Mouse (Mus musculus) cerebellum, adult 2 months (tissue): ENCODE data around the gene Tln2. TPM values are rescaled to one million over a fixed set of nuclear protein-coding genes. Genes with fewer than 3 reads are reported as not detected.
A peak's percentile ranks its signal among the peaks of the same experiment; 100 is the strongest.

Source experiments
- DNase-seq, 2 experiments: peaks; one replicate each; pipeline ENCODE4 v3.0.0; 2021
- H3K27ac ChIP-seq: fragments of 200-500 bp; 2 replicates; pipeline ENCODE4 v1.5.1; 2012; ENCODE audit warnings: low read length, control low read depth, inconsistent platforms; ENCODE audit not compliant: insufficient read depth
- H3K27me3 ChIP-seq: fragments of 200-500 bp; 2 replicates; pipeline ENCODE4 v1.6.1; 2012; ENCODE audit warnings: inconsistent platforms, mild to moderate bottlenecking, low read length, moderate library complexity; ENCODE audit not compliant: control insufficient read depth, insufficient read depth
- H3K4me1 ChIP-seq: fragments of 200-500 bp; 2 replicates; pipeline ENCODE4 v1.6.1; 2011; ENCODE audit warnings: low read length; ENCODE audit not compliant: control insufficient read depth, insufficient read depth
- H3K4me3 ChIP-seq: fragments of 200-500 bp; replicated peaks from 2 replicates; pipeline ENCODE3; 2011; ENCODE audit warnings: mild to moderate bottlenecking, low read depth, low read length, control low read depth; ENCODE audit not compliant: insufficient read depth
- CTCF ChIP-seq: fragments of 200-500 bp; IDR thresholded peaks from 2 replicates; pipeline ENCODE4 v1.5.1; 2011; ENCODE audit warnings: low read depth, mild to moderate bottlenecking, control low read depth, low read length, moderate library complexity, borderline replicate concordance; ENCODE audit not compliant: insufficient read depth
- POLR2A ChIP-seq: fragments of 200-500 bp; IDR thresholded peaks from 2 replicates; pipeline ENCODE4 v1.6.1; 2011; ENCODE audit warnings: low read length, control low read depth, borderline replicate concordance; ENCODE audit not compliant: insufficient read depth
- WGBS: fragments of 180-500 bp; shearing (Covaris S2); methylation state at CpG from one replicate; pipeline ENCODE4 v1.1.7; 2018; 5-methylcytosine and 5-hydroxymethylcytosine counted together
- polyA plus RNA-seq: library from polyadenylated mRNA; depleted of rRNA; stranded (reverse); fragments of >200 nt; gene quantifications from 2 replicates; pipeline ENCODE4 v1.2.3, GENCODE M21; 2012

Gene Tln2
- polyA plus RNA-seq, 1 experiment = 28.7 TPM

GRCm38 (mm10) chr9:67509510-67509909 lies 50.0 kb downstream of the Tln2 start:
- H3K4me1 ChIP-seq = peaks cover 4% of the 10 kb centered on the region; the same call in 1 of the 2 replicates
- TF ChIP-seq POLR2A (no peak), CTCF (no peak)
- H3K27ac ChIP-seq = no peak overlapping the region
- DNase-seq = no peak
- WGBS = 70% methylated on average over 3 of the region's 3 CpGs
- no peaks in the 10 kb centered on the region for H3K27me3 ChIP-seq
- H3K4me3 ChIP-seq = no peak overlapping the region

DNA sequence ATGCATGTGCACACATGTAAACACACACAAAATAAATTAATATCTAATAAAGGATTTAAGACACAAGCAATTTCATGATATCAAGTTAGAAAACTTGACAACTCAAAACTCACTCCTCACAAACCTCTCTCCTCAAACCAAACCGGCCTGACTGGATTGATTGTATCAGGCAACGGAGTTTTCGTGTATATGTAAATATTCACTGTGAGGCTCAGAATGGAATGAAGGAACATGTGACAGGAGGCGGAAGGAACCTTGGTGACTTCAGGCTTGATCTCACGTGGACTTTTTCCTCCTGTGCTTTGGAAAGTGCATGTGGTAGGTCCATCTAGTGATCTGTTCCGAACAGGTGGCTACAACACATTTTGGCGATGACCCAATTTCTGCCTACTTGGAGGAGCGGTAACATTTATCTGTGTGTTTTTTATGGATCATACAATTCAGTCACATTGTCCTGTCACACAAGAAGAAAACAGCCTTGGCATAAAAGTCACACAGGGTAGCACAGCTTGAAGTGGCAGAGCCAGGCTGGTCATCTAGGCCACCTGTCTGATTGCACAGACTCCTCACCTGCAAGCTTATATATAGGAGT lies 54.7 kb downstream of the Tln2 start:
- WGBS = 37% methylated on average over 8 of the region's 8 CpGs

GRCm38 (mm10) chr9:67501801-67502200 lies 57.7 kb downstream of the Tln2 start:
- no peaks in the 10 kb centered on the region; the same call in 1 of the 2 replicates for H3K27me3 ChIP-seq
- no peak overlapping the region for H3K27ac ChIP-seq
- no peak overlapping the region for H3K4me3 ChIP-seq
- no peak for DNase-seq
- peaks cover 7% of the 10 kb centered on the region for H3K4me1 ChIP-seq
- WGBS = 60% methylated on average over 1 of the region's 1 CpGs
- TF ChIP-seq POLR2A (no peak), CTCF (no peak)

More for the DNA sequence above, 54.7 kb downstream of the Tln2 start:
- DNase-seq = peak in 1 of 2 experiments; percentile 40
- no peak overlapping the region for H3K27ac ChIP-seq
- H3K4me3 ChIP-seq = no peak overlapping the region
- no peaks in the 10 kb centered on the region for H3K27me3 ChIP-seq
- TF ChIP-seq POLR2A = no peak
- no peak for TF ChIP-seq CTCF
- H3K4me1 ChIP-seq = peaks cover 4% of the 10 kb centered on the region; the same call in 1 of the 2 replicates

DNA sequence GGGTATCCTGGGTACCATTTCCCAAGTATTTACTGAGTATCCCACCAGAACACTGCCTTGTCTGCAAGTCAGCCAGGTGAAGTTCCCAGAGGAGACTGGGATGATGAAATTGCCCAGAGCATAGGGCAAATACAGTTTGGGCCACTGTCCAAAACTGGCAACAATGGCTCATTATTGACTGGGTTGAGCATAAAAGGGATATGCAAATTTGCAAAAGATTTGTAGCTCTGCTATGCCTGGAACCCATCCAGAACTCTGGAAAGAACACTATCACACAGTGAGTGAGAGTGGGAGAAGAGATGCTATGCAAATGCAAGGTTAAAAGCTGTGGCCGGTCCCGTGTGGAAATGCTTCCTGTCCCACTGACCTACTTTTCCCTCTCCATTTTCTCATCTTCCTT lies 63.1 kb downstream of the Tln2 start:
- peaks cover 3% of the 10 kb centered on the region; the same call in 1 of the 2 replicates for H3K4me1 ChIP-seq
- H3K27me3 ChIP-seq = no peaks in the 10 kb centered on the region; the same call in 1 of the 2 replicates
- no peak overlapping the region for H3K27ac ChIP-seq
- TF ChIP-seq POLR2A (no peak), CTCF (no peak)
- peak in 1 of 2 experiments; percentile 4 for DNase-seq
- 30% methylated on average over 2 of the region's 2 CpGs for WGBS
- H3K4me3 ChIP-seq = no peak overlapping the region

- WGBS = 52% methylated on average over 3 of the region's 3 CpGs
- H3K4me1 ChIP-seq = peaks cover 3% of the 10 kb centered on the region; the same call in 1 of the 2 replicates
- H3K27me3 ChIP-seq = no peaks in the 10 kb centered on the region; the same call in 1 of the 2 replicates
- no peak overlapping the region for H3K4me3 ChIP-seq
- DNase-seq = no peak
- H3K27ac ChIP-seq = no peak overlapping the region
- no peak for TF ChIP-seq POLR2A
- no peak for TF ChIP-seq CTCF
These were observed 64.2 kb downstream of the Tln2 start for GRCm38 (mm10) chr9:67495350-67495749.

- WGBS = 72% methylated on average over 8 of the region's 8 CpGs
- Histone ChIP-seq H3K4me1 (peaks cover 3% of the 10 kb centered on the region; the same call in 1 of the 2 replicates), H3K27ac (no peak overlapping the region), H3K27me3 (no peaks in the 10 kb centered on the region; the same call in 1 of the 2 replicates), H3K4me3 (no peak overlapping the region)
- DNase-seq = no peak
- no peak for TF ChIP-seq CTCF
- TF ChIP-seq POLR2A = no peak
These were observed 65.5 kb downstream of the Tln2 start for GRCm38 (mm10) chr9:67493876-67494552.

- TF ChIP-seq CTCF (no peak), POLR2A (no peak)
- 86% methylated on average over 3 of the region's 3 CpGs for WGBS
- no peak overlapping the region for H3K4me3 ChIP-seq
- H3K27ac ChIP-seq = no peak overlapping the region
- no peaks in the 10 kb centered on the region for H3K27me3 ChIP-seq
- H3K4me1 ChIP-seq = no peaks in the 10 kb centered on the region
- DNase-seq = no peak
These were observed 70.1 kb downstream of the Tln2 start for GRCm38 (mm10) chr9:67489370-67489769.

GRCm38 (mm10) chr9:67486621-67487020 lies 72.9 kb downstream of the Tln2 start:
- Histone ChIP-seq H3K4me3 (no peak overlapping the region), H3K4me1 (no peaks in the 10 kb centered on the region), H3K27me3 (no peaks in the 10 kb centered on the region), H3K27ac (no peak overlapping the region)
- TF ChIP-seq POLR2A = no peak
- TF ChIP-seq CTCF = no peak
- no peak for DNase-seq
- WGBS = 76% methylated on average over 5 of the region's 5 CpGs
